21 mouse cellular contexts compared by ENCODE assay signal in genomic region chr10:77099777-77100176, GRCm38 (mm10).
"Had no signal": no experiment of that assay in that cellular context is flagged by ENCODE, and none has a peak within 500 bp of the region (broad histone marks: within the 10 kb centered on the region; RNA-seq: fewer than 3 reads in every experiment).

No protein-coding gene starts in this region.

- H3K9me3 ChIP-seq: liver, embryonic 13.5 days; liver, embryonic 15.5 days; midbrain, embryonic 10.5 days; midbrain, embryonic 12.5 days; neural tube, embryonic 13.5 days; neural tube, embryonic 15.5 days had no signal

- H3K9ac ChIP-seq: liver, embryonic 13.5 days; liver, embryonic 15.5 days; lung, embryonic 14.5 days; midbrain, embryonic 12.5 days; neural tube, embryonic 13.5 days; neural tube, embryonic 15.5 days had no signal

- H3K36me3 ChIP-seq: liver, embryonic 15.5 days; midbrain, embryonic 12.5 days; neural tube, embryonic 13.5 days; neural tube, embryonic 15.5 days had no signal

- H3K27ac ChIP-seq: liver, embryonic 13.5 days; liver, embryonic 15.5 days; midbrain, embryonic 10.5 days; midbrain, embryonic 12.5 days; neural tube, embryonic 13.5 days; neural tube, embryonic 15.5 days had no signal

- ATAC-seq: midbrain, embryonic 16.5 days had no signal

- H3K27me3 ChIP-seq: liver, embryonic 13.5 days; liver, embryonic 15.5 days; midbrain, embryonic 12.5 days; neural tube, embryonic 13.5 days; neural tube, embryonic 15.5 days had no signal

- H3K4me3 ChIP-seq: liver, embryonic 13.5 days; liver, embryonic 15.5 days; midbrain, embryonic 10.5 days; midbrain, embryonic 12.5 days; myocyte; neural tube, embryonic 13.5 days; neural tube, embryonic 15.5 days had no signal

- H3K4me2 ChIP-seq: liver, embryonic 13.5 days; liver, embryonic 15.5 days; lung, embryonic 14.5 days; midbrain, embryonic 12.5 days; neural tube, embryonic 13.5 days; neural tube, embryonic 15.5 days had no signal

- DNase-seq: liver, embryonic 13.5 days; lung, adult 18-20 months; lung, embryonic 14.5 days; lung, postnatal 10 days; lung, postnatal 4 days; midbrain, embryonic 14.5 days; retina, postnatal 1 day; right cerebral cortex, adult 18-20 months; right cerebral cortex, postnatal 25 days; right cerebral cortex, postnatal 4 days; spleen, adult 18-20 months; thymus, adult 2 months; thymus, postnatal 14 days; thymus, postnatal 36 days had no signal
